Mouse (Mus musculus): ENCODE results near the gene Chit1.

GRCm38 (mm10) chr1:134182025-134182424, 71.0 kb downstream of the Chit1 start, which contains the start of gene Chil1:
- TF ChIP-seq CTCF (conservative IDR thresholded peaks at IDR 0.05; ENCODE audit: insufficient read depth, insufficient read length, low read depth, low read length) (no peak), POLR2A (IDR thresholded peaks at IDR 0.05; ENCODE audit: low read depth, low read length) (no peak)

Measured in kidney, adult 2 months (tissue).